20 mouse cellular contexts compared by ENCODE assay signal in genomic region chr1:132264577-132264976, GRCm38 (mm10). TPM values are rescaled to one million over a fixed set of nuclear protein-coding genes. Genes with fewer than 3 reads are reported as not detected.
A peak's percentile ranks its signal among the peaks of the same experiment; 100 is the strongest.
DNase-seq lines count a peak whose midpoint lies in the region; ATAC-seq lines count a peak whose summit lies in the region.
"Had no signal": no experiment of that assay in that cellular context is flagged by ENCODE, and none has a peak within 500 bp of the region (broad histone marks: within the 10 kb centered on the region; RNA-seq: fewer than 3 reads in every experiment).

No protein-coding gene starts in this region.

- no peaks in the 10 kb centered on the region for H3K36me3 ChIP-seq in midbrain, embryonic 10.5 days
- no peaks in the 10 kb centered on the region for H3K36me3 ChIP-seq in midbrain, embryonic 14.5 days (ENCODE audit: control insufficient read depth, insufficient read depth, low read length)
- H3K36me3 ChIP-seq: heart, embryonic 10.5 days; hindbrain, embryonic 13.5 days; lung, embryonic 15.5 days; midbrain, embryonic 13.5 days had no signal

- H3K27ac ChIP-seq in midbrain, embryonic 10.5 days (replicated peaks) = 0 out of 2 replicates have a peak overlapping the region, but pooled peaks have one; percentile 3
- no peak overlapping the region for H3K27ac ChIP-seq in midbrain, embryonic 14.5 days (replicated peaks; ENCODE audit: low read depth, low read length)
- H3K27ac ChIP-seq: hindbrain, embryonic 13.5 days; layer of hippocampus, adult 2 months; lung, embryonic 15.5 days; midbrain, embryonic 13.5 days had no signal

- H3K9me3 ChIP-seq in midbrain, embryonic 10.5 days (replicated peaks) = no peaks in the 10 kb centered on the region
- no peaks in the 10 kb centered on the region for H3K9me3 ChIP-seq in midbrain, embryonic 14.5 days (ENCODE audit: control insufficient read depth, low read length)
- H3K9me3 ChIP-seq: heart, embryonic 10.5 days; hindbrain, embryonic 13.5 days; lung, embryonic 15.5 days; midbrain, embryonic 13.5 days had no signal

- H3K9ac ChIP-seq in midbrain, embryonic 14.5 days (replicated peaks; ENCODE audit: low read length) = no peak overlapping the region
- H3K9ac ChIP-seq: hindbrain, embryonic 13.5 days; lung, embryonic 15.5 days; midbrain, embryonic 13.5 days had no signal

- H3K4me1 ChIP-seq in midbrain, embryonic 10.5 days = peaks cover 49% of the 10 kb centered on the region
- peaks cover 6% of the 10 kb centered on the region for H3K4me1 ChIP-seq in midbrain, embryonic 14.5 days (ENCODE audit: control insufficient read depth, insufficient read depth, low read length)

- WGBS in midbrain, embryonic 10.5 days = 65% methylated on average over 7 of the region's 7 CpGs
- WGBS in midbrain, embryonic 14.5 days = 75% methylated on average over 7 of the region's 7 CpGs

- DNase-seq in midbrain, embryonic 10.5 days (ENCODE audit: low spot score) = no peak
- DNase-seq in midbrain, embryonic 14.5 days = no peak
- DNase-seq in MEL-GATA-1-ER (ENCODE audit: extremely low read depth, low read depth) = peak; percentile 49
- DNase-seq in thymus, postnatal 4 days = no peak
- no peak for DNase-seq in cerebellum, postnatal 25 days
- DNase-seq: kidney, adult 18-20 months had no signal

- no peak overlapping the region for H3K4me2 ChIP-seq in midbrain, embryonic 14.5 days (ENCODE audit: low read length)
- H3K4me2 ChIP-seq: hindbrain, embryonic 13.5 days; lung, embryonic 15.5 days; midbrain, embryonic 13.5 days had no signal

- ATAC-seq in midbrain, embryonic 14.5 days (ENCODE audit: low FRiP score, low TSS enrichment) = no peak
- ATAC-seq in erythroblast, adult 5-6 weeks (replicated peaks; ENCODE audit: low FRiP score, poor library complexity, severe bottlenecking) = peak; percentile 88
- ATAC-seq in megakaryocyte progenitor cell, adult 5-6 weeks (replicated peaks; ENCODE audit: poor library complexity) = peak; percentile 81
- ATAC-seq in monocyte, adult 5-6 weeks (replicated peaks; ENCODE audit: insufficient number of reproducible peaks, low FRiP score, low TSS enrichment, poor library complexity, severe bottlenecking) = no peak

- H3K27me3 ChIP-seq in midbrain, embryonic 10.5 days (ENCODE audit: low read depth, poor library complexity, severe bottlenecking) = no peaks in the 10 kb centered on the region
- H3K27me3 ChIP-seq in midbrain, embryonic 14.5 days (ENCODE audit: control insufficient read depth, insufficient read depth, low read length) = no peaks in the 10 kb centered on the region
- H3K27me3 ChIP-seq: lung, embryonic 15.5 days; midbrain, embryonic 13.5 days had no signal

- H3K4me3 ChIP-seq in midbrain, embryonic 10.5 days = no peak overlapping the region
- no peak overlapping the region for H3K4me3 ChIP-seq in midbrain, embryonic 14.5 days (replicated peaks; ENCODE audit: low read depth, low read length)
- H3K4me3 ChIP-seq: erythroblast, embryonic 14.5 days; heart, embryonic 10.5 days; hindbrain, embryonic 13.5 days; layer of hippocampus, adult 2 months; lung, embryonic 15.5 days; midbrain, embryonic 13.5 days had no signal

RNA-seq across cellular contexts. Expression of gene Klhdc8a, which starts 33.8 kb away (rescaled TPM):
- 1.4 and 2.8 TPM in 2 replicates for polyA plus RNA-seq in midbrain, embryonic 10.5 days (2016; fragmentation: Nextera tagmentation; extraction: Ambion mirVana)
- 10.1 and 11.1 TPM in 2 replicates for polyA plus RNA-seq in midbrain, embryonic 14.5 days (2014; fragmentation: Nextera tagmentation; extraction: Ambion mirVana)
- total RNA-seq in erythroblast, adult 5-6 weeks (2015; ENCODE audit: low replicate concordance) = not detected in 2 replicates
- total RNA-seq in erythroblast, adult 5-6 weeks (2017; ENCODE audit: low replicate concordance) = not detected in 2 replicates
- not detected in 2 replicates for total RNA-seq in megakaryocyte progenitor cell, adult 5-6 weeks (2015)
- not detected in 2 replicates for total RNA-seq in megakaryocyte progenitor cell, adult 5-6 weeks (2017)
- not detected in 3 replicates for total RNA-seq in monocyte, adult 5-6 weeks (2017)
- total RNA-seq: neutrophil, adult 5-6 weeks had no signal
- polyA plus RNA-seq: erythroblast, embryonic 14.5 days; stomach, embryonic 14.5 days had no signal

RNA-seq across cellular contexts. Expression of gene Gm10188, which starts 35.0 kb away (rescaled TPM):
- polyA plus RNA-seq in midbrain, embryonic 10.5 days (2016; fragmentation: Nextera tagmentation; extraction: Ambion mirVana) = 0.23 and 0.46 TPM in 2 replicates
- 0.70 TPM in 1 of 2 replicates, not detected in the other for polyA plus RNA-seq in midbrain, embryonic 14.5 days (2014; fragmentation: Nextera tagmentation; extraction: Ambion mirVana)
- total RNA-seq in erythroblast, adult 5-6 weeks (2015; ENCODE audit: low replicate concordance) = not detected in 2 replicates
- total RNA-seq in erythroblast, adult 5-6 weeks (2017; ENCODE audit: low replicate concordance) = not detected in 2 replicates
- not detected in 2 replicates for total RNA-seq in megakaryocyte progenitor cell, adult 5-6 weeks (2015)
- not detected in 2 replicates for total RNA-seq in megakaryocyte progenitor cell, adult 5-6 weeks (2017)
- total RNA-seq in monocyte, adult 5-6 weeks (2017) = not detected in 3 replicates
- total RNA-seq: layer of hippocampus, adult 2 months; left cerebral cortex, postnatal 25 days; neutrophil, adult 5-6 weeks had no signal
- polyA plus RNA-seq: brain, embryonic 14.5 days; cortical plate, adult 2 months; erythroblast, embryonic 14.5 days; heart, embryonic 10.5 days; lung, embryonic 15.5 days; stomach, embryonic 14.5 days had no signal

RNA-seq across cellular contexts. Expression of gene Nuak2, which starts 51.3 kb away (rescaled TPM):
- polyA plus RNA-seq in midbrain, embryonic 10.5 days (2016; fragmentation: Nextera tagmentation; extraction: Ambion mirVana) = 87.1 and 101 TPM in 2 replicates
- 22.3 and 38.0 TPM in 2 replicates for polyA plus RNA-seq in midbrain, embryonic 14.5 days (2014; fragmentation: Nextera tagmentation; extraction: Ambion mirVana)
- total RNA-seq in erythroblast, adult 5-6 weeks (2015; ENCODE audit: low replicate concordance) = 4.4 and 7.7 TPM in 2 replicates
- 1.8 and 3.7 TPM in 2 replicates for total RNA-seq in erythroblast, adult 5-6 weeks (2017; ENCODE audit: low replicate concordance)
- total RNA-seq in megakaryocyte progenitor cell, adult 5-6 weeks (2015) = 19.8 and 26.1 TPM in 2 replicates
- 14.5 and 20.2 TPM in 2 replicates for total RNA-seq in megakaryocyte progenitor cell, adult 5-6 weeks (2017)
- 59.8 to 114 TPM (median 79.4 TPM) in 3 replicates for total RNA-seq in monocyte, adult 5-6 weeks (2017)
- polyA plus RNA-seq: erythroblast, embryonic 14.5 days had no signal

Comparison
In these comparisons a context has a peak if more than half of its experiments do, and no peak if none do; other contexts are left out.
1. ATAC-seq: peak in erythroblast, adult 5-6 weeks (single experiment) and megakaryocyte progenitor cell, adult 5-6 weeks (single experiment); none in midbrain, embryonic 14.5 days (single experiment) and monocyte, adult 5-6 weeks (single experiment).